Mouse (Mus musculus) heart, embryonic 12.5 days (tissue): ENCODE results near the gene Wipf1. TPM values are rescaled to one million over a fixed set of nuclear protein-coding genes. Genes with fewer than 3 reads are reported as not detected.
A peak's percentile ranks its signal among the peaks of the same experiment; 100 is the strongest.
"Not testable (repeated sequence)": the region's sequence is repeated elsewhere in the genome, so short reads cannot be mapped to it uniquely, and the experiment has no call there.

Experiments used
- ATAC-seq: fragments of 200-750 bp; cut with Nextera tagmentation; 2 replicates; pipeline ENCODE4 v1.8.0; 2017; ENCODE audit warnings: moderate TSS enrichment, moderate library complexity; ENCODE audit not compliant: insufficient number of reproducible peaks, low FRiP score
- H3K27ac ChIP-seq: fragments of 300-500 bp; sonication (generic); 2 replicates; pipeline ENCODE4 v1.5.1; 2016; ENCODE audit warnings: mild to moderate bottlenecking, moderate library complexity; ENCODE audit not compliant: poor library complexity, severe bottlenecking
- H3K27me3 ChIP-seq: fragments of 300-500 bp; sonication (generic); replicated peaks from 2 replicates; pipeline ENCODE4 v1.6.1; 2016; ENCODE audit warnings: mild to moderate bottlenecking, moderate library complexity
- H3K36me3 ChIP-seq: fragments of 300-500 bp; sonication (generic); 2 replicates; pipeline ENCODE4 v1.6.1; 2016; ENCODE audit warnings: mild to moderate bottlenecking, moderate library complexity
- H3K4me1 ChIP-seq: fragments of 300-500 bp; sonication (generic); replicated peaks from 2 replicates; pipeline ENCODE4 v1.6.1; 2016; ENCODE audit warnings: mild to moderate bottlenecking
- H3K4me2 ChIP-seq: fragments of 300-500 bp; sonication (generic); 2 replicates; pipeline ENCODE4 v1.6.1; 2016; ENCODE audit warnings: mild to moderate bottlenecking, moderate library complexity
- H3K4me3 ChIP-seq: fragments of 300-500 bp; sonication (generic); 2 replicates; pipeline ENCODE4 v1.5.1; 2016; ENCODE audit warnings: mild to moderate bottlenecking
- H3K9ac ChIP-seq: fragments of 300-500 bp; sonication (generic); 2 replicates; pipeline ENCODE4 v1.6.1; 2016; ENCODE audit warnings: mild to moderate bottlenecking, moderate library complexity
- H3K9me3 ChIP-seq: fragments of 300-500 bp; sonication (generic); replicated peaks from 2 replicates; pipeline ENCODE4 v1.6.1; 2016; ENCODE audit warnings: mild to moderate bottlenecking, moderate library complexity
- WGBS: fragments of 180-500 bp; shearing (Covaris S2); methylation state at CpG from one replicate; pipeline ENCODE4 v1.1.7; 2016; 5-methylcytosine and 5-hydroxymethylcytosine counted together
- polyA plus RNA-seq: library from polyadenylated mRNA; unstranded; fragments of >200 nt; fragmentation: Nextera tagmentation; extraction: Ambion mirVana; gene quantifications from 2 replicates; pipeline ENCODE4 v1.2.1, GENCODE M21; 2016

The Wipf1 gene
- polyA plus RNA-seq, 1 experiment from 2014 or later = 7.3 TPM

DNA sequence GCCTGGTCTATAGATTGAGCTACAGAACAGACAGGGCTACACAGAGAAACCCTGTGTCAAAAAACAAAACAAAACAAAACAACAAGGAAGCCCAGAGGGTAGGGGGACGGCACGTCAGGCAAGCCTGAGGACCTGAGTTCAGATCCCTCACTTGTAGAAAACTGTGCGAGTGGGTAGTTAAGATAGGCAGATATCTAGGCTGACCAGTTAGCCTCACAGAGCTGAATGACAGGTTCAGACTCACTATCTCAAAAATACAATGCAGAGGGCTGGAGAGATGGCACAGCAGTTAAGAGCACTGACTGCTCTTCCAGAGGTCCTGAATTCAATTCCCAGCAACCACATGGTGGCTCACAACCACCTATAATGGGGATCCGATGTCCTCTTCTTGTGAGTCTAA lies 23.2 kb downstream of the Wipf1 start:
- not testable (repeated sequence) for H3K9ac ChIP-seq, H3K36me3 ChIP-seq, H3K9me3 ChIP-seq, H3K27ac ChIP-seq, H3K4me2 ChIP-seq, ATAC-seq, H3K27me3 ChIP-seq, H3K4me3 ChIP-seq
- WGBS = 66% methylated on average over 4 of the region's 4 CpGs
- peaks cover 28% of the 10 kb centered on the region for H3K4me1 ChIP-seq

DNA sequence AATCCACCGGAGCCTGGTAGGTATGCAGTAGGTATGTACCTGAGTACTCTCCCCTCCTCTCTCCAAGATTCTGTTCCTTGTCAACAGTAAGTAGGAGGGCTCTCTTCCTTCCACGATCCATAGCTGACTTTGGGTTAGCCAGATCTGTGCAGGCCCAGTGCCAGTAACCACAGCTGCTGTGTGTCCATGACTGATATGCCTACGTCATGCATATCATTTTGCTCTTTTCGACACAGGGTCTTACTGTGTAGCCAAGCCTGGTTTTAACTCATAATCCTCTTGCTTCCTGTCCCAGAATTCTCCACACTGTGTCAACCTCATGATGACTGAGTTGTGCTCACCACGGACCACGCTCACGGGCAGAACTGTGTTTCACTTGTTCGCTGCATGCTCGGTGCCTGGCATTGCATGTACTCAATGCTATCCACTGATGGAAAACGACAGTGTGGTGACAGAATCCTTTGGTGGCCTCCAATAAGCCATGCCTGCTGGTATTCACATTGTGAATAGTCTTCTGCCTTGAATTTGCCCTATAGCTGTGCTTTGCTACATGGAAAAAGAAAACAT lies 26.6 kb downstream of the Wipf1 start:
- no peak overlapping the region for H3K9ac ChIP-seq
- no peaks in the 10 kb centered on the region for H3K27me3 ChIP-seq
- 65% methylated on average over 10 of the region's 10 CpGs for WGBS
- H3K4me1 ChIP-seq = peaks cover 24% of the 10 kb centered on the region
- ATAC-seq = 0 out of 2 replicates have a peak, but pooled peaks have one; percentile 34
- peak overlapping the region; percentile 29; the same call in 1 of the 2 replicates for H3K27ac ChIP-seq
- no peaks in the 10 kb centered on the region for H3K9me3 ChIP-seq
- no peak overlapping the region for H3K4me2 ChIP-seq
- 0 out of 2 replicates have a peak, but pooled peaks cover 3% of the 10 kb centered on the region for H3K36me3 ChIP-seq
- no peak overlapping the region for H3K4me3 ChIP-seq

DNA sequence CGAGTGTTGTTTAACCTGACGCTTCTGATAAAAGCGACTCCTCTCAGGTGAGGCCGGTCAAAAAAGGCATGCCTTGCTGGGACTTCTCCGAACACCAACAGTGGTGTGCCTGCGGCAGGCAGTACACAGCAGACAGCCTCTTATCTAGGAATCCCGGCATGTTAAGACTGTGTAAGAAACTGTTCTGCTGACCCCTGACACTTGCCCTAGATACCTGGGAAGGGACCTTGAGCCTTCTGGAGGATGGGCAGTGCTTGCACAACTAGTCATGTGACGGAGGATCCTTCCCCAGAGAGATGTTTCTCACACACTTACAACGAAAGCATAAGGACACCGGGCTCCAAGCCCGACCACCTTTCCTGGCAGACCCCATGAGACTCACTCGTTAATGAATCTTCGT lies 28.7 kb downstream of the Wipf1 start:
- 42% methylated on average over 13 of the region's 13 CpGs for WGBS
- no peaks in the 10 kb centered on the region for H3K27me3 ChIP-seq
- no peak overlapping the region for H3K4me2 ChIP-seq
- no peaks in the 10 kb centered on the region for H3K36me3 ChIP-seq
- H3K4me1 ChIP-seq = peaks cover 32% of the 10 kb centered on the region
- H3K4me3 ChIP-seq = no peak overlapping the region
- no peak overlapping the region for H3K9ac ChIP-seq
- no peak overlapping the region for H3K27ac ChIP-seq
- no peaks in the 10 kb centered on the region for H3K9me3 ChIP-seq
- ATAC-seq = no peak

DNA sequence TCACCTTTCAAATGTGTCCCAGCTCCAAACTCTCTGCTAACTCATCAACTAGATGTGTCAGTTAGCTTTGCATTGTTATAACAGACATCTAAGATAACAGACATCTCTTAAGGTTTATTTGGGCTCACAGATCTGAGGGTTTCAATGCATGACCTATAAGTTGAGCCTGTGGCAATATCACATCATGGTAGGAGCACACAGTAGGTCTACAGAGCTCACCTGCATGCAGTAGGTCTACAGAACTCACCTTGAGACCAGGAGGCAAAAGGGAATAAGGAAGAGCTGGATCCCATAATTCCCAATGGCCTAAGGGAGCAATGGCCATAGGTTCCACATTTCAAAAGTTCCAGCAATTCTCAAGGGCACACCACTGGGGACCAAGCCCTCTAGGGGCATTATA lies 31.2 kb downstream of the Wipf1 start:
- Histone ChIP-seq H3K4me3 (no peak overlapping the region), H3K36me3 (no peaks in the 10 kb centered on the region), H3K4me1 (peaks cover 39% of the 10 kb centered on the region), H3K27ac (no peak overlapping the region), H3K4me2 (no peak overlapping the region), H3K9ac (no peak overlapping the region), H3K9me3 (no peaks in the 10 kb centered on the region), H3K27me3 (no peaks in the 10 kb centered on the region)
- no peak for ATAC-seq

DNA sequence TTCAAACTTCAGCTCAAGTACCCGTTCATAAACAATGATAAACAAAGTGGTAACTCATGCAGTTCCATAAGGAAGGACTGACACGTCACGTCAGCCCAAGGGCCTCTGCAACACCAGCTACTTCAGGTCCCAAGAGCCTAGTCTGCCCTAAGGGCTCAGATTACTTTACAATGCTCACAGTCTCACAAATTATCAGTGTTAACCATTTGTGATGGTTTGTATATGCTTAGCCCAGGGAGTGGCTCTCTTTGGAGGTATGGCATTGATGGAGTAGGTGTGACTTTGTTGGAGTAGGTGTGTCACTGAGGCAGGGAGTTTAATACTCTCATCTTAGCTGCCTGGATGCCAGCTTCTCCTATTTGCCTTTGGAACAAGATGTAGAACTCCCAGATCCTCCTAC lies 32.0 kb downstream of the Wipf1 start:
- WGBS = 45% methylated on average over 3 of the region's 3 CpGs
- Histone ChIP-seq H3K4me3 (no peak overlapping the region), H3K9ac (no peak overlapping the region), H3K4me1 (peaks cover 37% of the 10 kb centered on the region), H3K27ac (no peak overlapping the region), H3K4me2 (no peak overlapping the region), H3K27me3 (no peaks in the 10 kb centered on the region), H3K36me3 (no peaks in the 10 kb centered on the region), H3K9me3 (no peaks in the 10 kb centered on the region)
- ATAC-seq = no peak

DNA sequence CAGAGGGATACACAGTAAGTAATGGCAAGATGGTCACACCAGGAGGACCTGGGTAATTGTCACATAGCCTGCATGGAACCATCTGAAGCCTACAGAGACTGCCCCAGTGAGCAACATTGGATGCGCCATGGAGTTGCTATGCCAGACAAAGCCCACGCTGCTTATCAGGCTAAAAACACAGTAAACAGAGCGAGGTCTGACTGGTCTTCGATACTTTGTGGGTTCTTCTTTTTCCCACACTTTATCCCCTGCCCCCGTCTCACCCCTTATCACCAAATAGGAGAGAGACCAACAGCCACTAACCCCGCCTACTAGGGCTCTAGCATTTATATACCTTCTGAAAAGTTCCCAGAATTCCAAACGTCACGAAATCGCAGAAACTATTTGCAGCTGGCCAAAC lies 32.6 kb downstream of the Wipf1 start:
- no peaks in the 10 kb centered on the region for H3K9me3 ChIP-seq
- H3K27me3 ChIP-seq = no peaks in the 10 kb centered on the region
- no peak for ATAC-seq
- no peak overlapping the region for H3K27ac ChIP-seq
- H3K9ac ChIP-seq = no peak overlapping the region
- no peak overlapping the region for H3K4me3 ChIP-seq
- no peaks in the 10 kb centered on the region for H3K36me3 ChIP-seq
- H3K4me2 ChIP-seq = no peak overlapping the region
- 78% methylated on average over 9 of the region's 9 CpGs for WGBS
- H3K4me1 ChIP-seq = peaks cover 36% of the 10 kb centered on the region

DNA sequence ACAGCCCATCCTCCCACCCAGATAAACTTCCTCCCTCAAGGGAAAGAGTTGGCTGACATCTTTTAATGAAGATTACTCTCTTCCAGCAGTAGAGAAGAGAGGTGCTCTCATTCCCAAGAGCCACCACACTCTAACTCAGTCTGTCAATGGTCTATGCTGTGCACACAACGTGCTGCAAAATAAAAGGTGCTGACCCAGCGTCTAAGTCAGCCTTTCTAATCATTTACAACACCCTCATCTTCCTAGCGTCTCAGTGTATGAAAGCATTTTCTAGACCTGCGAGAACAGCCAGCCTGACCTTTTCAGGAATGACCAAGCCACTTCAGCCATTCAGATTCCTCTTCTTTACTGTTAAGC lies 33.2 kb downstream of the Wipf1 start:
- no peak overlapping the region for H3K4me3 ChIP-seq
- peak overlapping the region; percentile 72 for H3K27ac ChIP-seq
- no peaks in the 10 kb centered on the region for H3K9me3 ChIP-seq
- H3K36me3 ChIP-seq = no peaks in the 10 kb centered on the region
- H3K9ac ChIP-seq = no peak overlapping the region
- peaks cover 42% of the 10 kb centered on the region for H3K4me1 ChIP-seq
- no peak for ATAC-seq
- H3K27me3 ChIP-seq = no peaks in the 10 kb centered on the region
- peak overlapping the region; percentile 23; the same call in 1 of the 2 replicates for H3K4me2 ChIP-seq
- 64% methylated on average over 4 of the region's 4 CpGs for WGBS

DNA sequence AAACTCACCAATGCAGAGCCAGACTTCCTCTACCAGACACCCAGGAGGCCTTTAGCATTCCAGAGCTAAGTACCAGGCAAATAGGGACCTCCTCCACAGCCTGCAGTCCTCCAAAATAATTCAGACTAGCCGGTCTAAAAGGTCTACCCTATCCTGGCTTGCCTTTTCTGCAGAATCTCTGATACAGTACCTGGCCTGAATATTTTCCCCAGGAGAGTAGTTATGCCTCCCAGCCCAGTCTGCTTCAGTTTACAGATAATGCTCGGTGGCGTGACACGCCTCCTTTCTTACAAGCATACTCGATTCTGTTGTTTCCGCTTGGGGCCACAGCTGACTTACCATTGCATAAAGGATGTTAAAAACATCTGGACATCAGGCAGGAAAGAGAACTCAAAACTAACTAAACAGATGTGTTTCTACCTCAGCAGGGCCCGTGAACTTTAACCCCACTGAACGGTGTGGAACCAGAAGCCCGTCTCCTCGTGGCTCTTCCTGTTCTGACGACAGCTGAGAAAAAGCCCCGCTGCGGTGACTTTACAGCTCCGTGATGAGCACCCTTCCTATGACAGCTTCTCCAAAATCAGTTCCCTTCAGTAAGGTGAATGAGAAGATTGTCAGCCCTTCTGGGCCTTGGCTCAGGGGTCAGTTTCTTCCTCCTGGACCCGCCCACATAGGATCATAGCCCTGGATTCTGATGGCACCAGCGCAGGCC lies 33.8 kb downstream of the Wipf1 start:
- Histone ChIP-seq H3K4me3 (no peak overlapping the region), H3K27ac (peak overlapping the region; percentile 72), H3K4me2 (peak overlapping the region; percentile 23), H3K4me1 (peaks cover 44% of the 10 kb centered on the region), H3K9me3 (no peaks in the 10 kb centered on the region), H3K36me3 (no peaks in the 10 kb centered on the region), H3K27me3 (no peaks in the 10 kb centered on the region), H3K9ac (0 out of 2 replicates have a peak overlapping the region, but pooled peaks have one; percentile 33)
- 40% methylated on average over 16 of the region's 16 CpGs for WGBS
- no peak for ATAC-seq

DNA sequence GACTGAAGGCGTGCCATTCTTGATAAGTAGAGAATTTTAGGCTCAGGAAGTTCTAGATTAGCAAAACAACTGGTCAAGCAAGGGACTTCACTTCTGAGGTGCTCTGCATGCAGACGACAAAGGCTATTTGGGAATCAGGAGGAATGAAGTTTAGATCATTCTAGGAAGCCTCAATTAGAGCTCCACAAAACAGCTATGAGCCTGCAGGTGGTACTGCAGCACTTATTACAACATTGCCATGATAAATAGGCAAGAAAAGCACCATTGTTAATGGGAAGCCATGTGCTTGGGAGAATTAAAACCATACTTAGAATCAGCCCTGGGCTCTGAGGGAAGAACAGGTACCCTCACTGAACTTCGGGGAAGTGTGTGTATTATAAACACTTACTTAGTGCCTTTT lies 36.0 kb downstream of the Wipf1 start:
- H3K4me2 ChIP-seq = no peak overlapping the region
- no peaks in the 10 kb centered on the region for H3K36me3 ChIP-seq
- no peak for ATAC-seq
- 47% methylated on average over 3 of the region's 3 CpGs for WGBS
- H3K27me3 ChIP-seq = no peaks in the 10 kb centered on the region
- no peak overlapping the region for H3K4me3 ChIP-seq
- no peaks in the 10 kb centered on the region for H3K9me3 ChIP-seq
- H3K9ac ChIP-seq = no peak overlapping the region
- peaks cover 43% of the 10 kb centered on the region for H3K4me1 ChIP-seq
- H3K27ac ChIP-seq = peak overlapping the region; percentile 5; the same call in 1 of the 2 replicates

DNA sequence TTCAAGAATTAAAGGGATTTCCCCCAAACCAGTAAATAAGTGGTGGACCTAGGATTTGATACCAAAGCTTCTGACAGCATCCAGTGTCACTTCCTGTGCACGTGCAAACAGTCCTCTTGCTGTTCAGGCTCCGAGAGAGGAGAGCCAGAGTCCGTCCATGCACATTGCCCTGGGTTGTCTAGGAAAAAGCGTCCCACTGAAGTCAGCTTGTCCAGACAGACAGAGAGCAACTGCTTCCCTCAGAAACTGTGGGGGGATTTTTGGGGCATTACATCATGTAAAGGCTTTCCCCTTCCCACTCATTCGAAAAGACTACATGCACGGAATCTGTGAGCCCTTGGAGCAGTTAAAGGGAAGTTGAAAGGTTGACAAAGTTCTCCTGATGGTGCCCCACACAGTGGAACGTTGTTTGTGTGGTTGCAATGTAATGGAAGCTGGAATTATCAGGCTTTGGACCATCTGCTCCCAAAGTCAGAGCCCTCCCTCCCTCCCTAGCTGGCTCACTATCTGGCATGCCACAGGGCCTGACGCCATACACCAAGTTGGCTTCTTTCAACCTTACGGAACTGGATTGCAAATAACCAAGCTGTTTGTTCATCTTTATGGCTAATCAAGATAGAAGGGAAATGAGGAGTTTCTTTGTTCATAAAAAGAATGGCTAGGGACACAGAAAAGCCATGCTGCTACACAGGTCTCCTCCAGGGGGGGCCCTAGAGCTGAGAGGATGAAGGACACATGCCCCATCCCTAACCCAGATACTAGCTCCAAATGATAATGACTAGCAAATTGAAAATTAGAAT lies 37.9 kb downstream of the Wipf1 start:
- Histone ChIP-seq H3K27ac (peak overlapping the region; percentile 70), H3K4me2 (no peak overlapping the region), H3K4me1 (peaks cover 44% of the 10 kb centered on the region), H3K4me3 (no peak overlapping the region), H3K9ac (no peak overlapping the region), H3K27me3 (no peaks in the 10 kb centered on the region), H3K36me3 (no peaks in the 10 kb centered on the region), H3K9me3 (no peaks in the 10 kb centered on the region)
- 35% methylated on average over 9 of the region's 9 CpGs for WGBS
- ATAC-seq = peak; percentile 51; the same call in 1 of the 2 replicates

DNA sequence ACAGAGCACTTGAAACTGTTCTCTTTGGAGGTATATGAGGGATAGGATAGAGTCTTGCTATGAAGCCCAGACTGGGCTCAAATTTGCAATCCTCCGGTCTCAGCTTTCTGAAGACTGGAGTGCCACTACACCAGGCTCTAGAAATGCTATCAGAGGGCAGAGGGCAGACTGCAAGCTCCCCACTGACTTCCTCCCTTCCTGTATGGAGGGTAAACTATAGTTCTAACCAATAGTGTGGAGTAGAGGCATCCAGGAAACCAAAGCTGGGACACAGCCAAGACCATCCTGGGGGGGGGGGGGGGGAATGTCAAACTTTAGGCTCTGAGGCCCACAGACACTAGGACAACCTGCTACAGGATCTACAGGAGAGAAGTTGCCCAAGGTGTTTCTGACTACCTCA lies 39.1 kb downstream of the Wipf1 start:
- ATAC-seq = peak; percentile 61; the same call in 1 of the 2 replicates
- no peak overlapping the region for H3K9ac ChIP-seq
- 45% methylated on average over 1 of the region's 1 CpGs for WGBS
- H3K4me1 ChIP-seq = peaks cover 38% of the 10 kb centered on the region
- peak overlapping the region; percentile 70 for H3K27ac ChIP-seq
- H3K36me3 ChIP-seq = no peaks in the 10 kb centered on the region
- H3K4me2 ChIP-seq = no peak overlapping the region
- H3K4me3 ChIP-seq = no peak overlapping the region
- H3K27me3 ChIP-seq = no peaks in the 10 kb centered on the region
- H3K9me3 ChIP-seq = no peaks in the 10 kb centered on the region
